Mouse (Mus musculus): ENCODE results near the gene Bves.
"Not testable (repeated sequence)": the region's sequence is repeated elsewhere in the genome, so short reads cannot be mapped to it uniquely, and the experiment has no call there.

The Bves gene

DNA sequence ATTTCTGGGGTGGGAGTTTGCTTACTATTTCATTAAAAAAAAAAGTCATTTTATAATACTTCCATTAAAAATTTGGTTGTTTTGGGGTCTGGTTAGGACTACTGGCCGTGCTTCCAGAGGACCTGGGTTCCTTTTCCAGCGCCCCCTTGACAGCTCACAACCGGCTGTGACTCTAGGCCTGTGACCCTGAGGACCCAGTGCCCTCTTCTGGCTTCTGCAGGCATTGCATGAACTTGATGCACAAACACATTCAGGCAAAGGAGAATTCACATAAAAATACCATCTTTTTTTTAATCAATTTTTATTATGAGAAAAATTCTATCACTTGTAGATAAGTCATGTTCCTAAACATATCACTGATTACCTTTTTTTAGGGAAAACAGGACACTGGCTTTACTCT lies 12.6 kb downstream of the Bves start:
- not testable (repeated sequence) for DNase-seq (ENCODE audit: low spot score in 2 of 2)

DNA sequence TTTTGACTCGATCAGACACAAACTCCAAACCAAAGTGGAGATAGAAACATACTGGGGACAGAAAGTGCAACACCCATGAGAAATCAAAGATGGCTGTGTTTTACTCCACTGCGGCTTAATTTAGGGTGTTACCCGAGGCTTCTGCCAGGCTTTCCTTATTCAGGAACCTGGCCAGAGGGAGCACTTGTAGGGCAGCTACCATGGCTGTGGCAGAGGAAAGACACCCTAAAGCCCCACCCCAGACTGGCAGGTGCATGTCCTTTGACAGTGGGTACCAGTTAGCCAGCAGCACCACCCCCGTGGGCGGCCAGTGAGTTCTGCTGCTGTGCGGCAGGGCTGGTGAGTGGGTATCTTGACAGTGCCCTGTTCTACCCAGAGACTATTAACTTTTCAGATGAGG lies 20.5 kb downstream of the Bves start:
- no peak for DNase-seq (ENCODE audit: low spot score in 2 of 2)

DNA sequence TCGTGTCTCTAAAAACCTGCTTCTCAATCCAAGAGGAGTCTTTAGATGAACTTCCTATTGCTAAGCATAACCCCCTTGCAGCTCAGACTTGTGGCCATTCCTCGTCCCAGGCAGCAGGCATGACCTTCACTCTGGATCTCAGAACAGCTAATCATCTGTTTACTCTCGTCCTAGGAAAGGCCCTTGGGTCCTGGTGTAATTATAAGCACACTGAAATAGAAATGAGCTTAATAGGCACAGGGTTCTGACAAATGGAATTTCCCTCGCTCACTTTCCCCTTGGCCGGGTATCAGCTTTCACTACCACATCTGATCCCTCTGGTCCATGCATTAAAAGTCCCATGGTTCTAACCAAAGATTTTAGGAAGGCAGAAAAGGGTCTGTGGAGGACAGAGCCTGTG lies 27.8 kb downstream of the Bves start:
- no peak for DNase-seq (ENCODE audit: low spot score in 2 of 2)

DNA sequence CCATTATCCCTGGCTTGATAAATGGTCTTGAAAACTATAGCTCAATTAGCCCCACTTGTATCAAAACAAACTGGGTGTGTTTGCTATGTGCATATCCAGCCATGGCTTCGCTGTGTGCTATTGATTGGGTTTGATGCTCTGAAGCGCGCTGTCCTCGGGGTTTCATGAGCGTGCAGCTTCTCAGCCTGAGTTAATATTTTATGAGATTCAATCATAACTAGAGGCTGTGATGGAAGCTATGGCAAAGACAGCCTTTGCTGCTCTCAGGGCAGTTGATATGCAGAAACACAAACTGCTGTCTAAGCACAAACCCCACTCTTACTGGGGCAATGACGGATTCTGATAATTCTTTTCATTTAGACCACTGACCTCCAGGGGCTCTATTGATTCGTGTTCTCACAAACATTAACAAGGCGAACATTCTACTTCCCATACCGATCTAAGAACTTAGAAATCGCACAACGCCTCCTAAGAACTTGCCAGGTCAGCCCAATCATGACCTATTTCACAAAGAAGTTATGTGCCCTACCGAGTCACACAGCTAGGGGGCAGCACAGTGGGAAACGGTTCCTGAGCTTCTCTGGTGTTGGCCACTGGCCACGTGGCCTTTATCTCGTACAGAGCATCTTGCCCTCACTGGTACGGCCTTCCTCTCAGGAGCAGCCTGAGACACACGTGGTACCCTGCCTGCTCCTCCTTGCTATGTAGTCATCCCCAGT lies 31.6 kb downstream of the Bves start:
- no peak for DNase-seq (ENCODE audit: low spot score in 2 of 2)

DNA sequence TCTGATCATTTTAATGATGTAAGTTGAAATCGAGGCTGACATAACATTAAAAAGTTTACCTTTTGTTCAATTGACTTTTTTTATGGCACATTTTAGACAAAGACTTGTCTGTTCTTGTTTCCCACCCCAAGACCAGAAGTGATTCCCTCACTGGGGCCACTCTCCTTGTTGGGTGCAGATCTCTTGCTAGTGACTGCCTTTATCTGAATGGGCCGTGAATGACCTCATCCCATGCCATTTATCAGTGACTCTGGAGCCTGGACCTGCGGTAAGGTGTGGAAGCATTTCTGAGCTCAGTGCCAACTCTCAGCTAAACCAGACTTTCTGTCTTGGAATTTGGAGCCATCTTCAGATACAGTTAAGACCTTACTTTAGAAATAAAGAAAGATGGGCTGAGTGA lies 34.1 kb downstream of the Bves start:
- no peak for DNase-seq (ENCODE audit: low spot score in 2 of 2)

- DNase-seq (ENCODE audit: low spot score in 2 of 2), result no peak
These were observed 35.0 kb downstream of the Bves start for GRCm38 (mm10) chr10:45370545-45370944.

- DNase-seq (ENCODE audit: low spot score in 2 of 2), result peak; percentile 17 to 24
These were observed 37.6 kb downstream of the Bves start for GRCm38 (mm10) chr10:45372994-45373692.

- DNase-seq (ENCODE audit: low spot score in 2 of 2), result no peak
These were observed 42.7 kb downstream of the Bves start for GRCm38 (mm10) chr10:45378269-45378668.

GRCm38 (mm10) chr10:45381937-45382636 lies 46.5 kb downstream of the Bves start:
- DNase-seq (ENCODE audit: low spot score in 2 of 2), result no peak

- no peak for DNase-seq (ENCODE audit: low spot score in 2 of 2)
These were observed 47.0 kb downstream of the Bves start for GRCm38 (mm10) chr10:45382637-45382958.

GRCm38 (mm10) chr10:45398211-45398610 lies 62.6 kb downstream of the Bves start:
- no peak for DNase-seq (ENCODE audit: low spot score in 2 of 2)

- DNase-seq (ENCODE audit: low spot score in 2 of 2), result no peak
These were observed 64.2 kb downstream of the Bves start for GRCm38 (mm10) chr10:45399702-45400243.

DNA sequence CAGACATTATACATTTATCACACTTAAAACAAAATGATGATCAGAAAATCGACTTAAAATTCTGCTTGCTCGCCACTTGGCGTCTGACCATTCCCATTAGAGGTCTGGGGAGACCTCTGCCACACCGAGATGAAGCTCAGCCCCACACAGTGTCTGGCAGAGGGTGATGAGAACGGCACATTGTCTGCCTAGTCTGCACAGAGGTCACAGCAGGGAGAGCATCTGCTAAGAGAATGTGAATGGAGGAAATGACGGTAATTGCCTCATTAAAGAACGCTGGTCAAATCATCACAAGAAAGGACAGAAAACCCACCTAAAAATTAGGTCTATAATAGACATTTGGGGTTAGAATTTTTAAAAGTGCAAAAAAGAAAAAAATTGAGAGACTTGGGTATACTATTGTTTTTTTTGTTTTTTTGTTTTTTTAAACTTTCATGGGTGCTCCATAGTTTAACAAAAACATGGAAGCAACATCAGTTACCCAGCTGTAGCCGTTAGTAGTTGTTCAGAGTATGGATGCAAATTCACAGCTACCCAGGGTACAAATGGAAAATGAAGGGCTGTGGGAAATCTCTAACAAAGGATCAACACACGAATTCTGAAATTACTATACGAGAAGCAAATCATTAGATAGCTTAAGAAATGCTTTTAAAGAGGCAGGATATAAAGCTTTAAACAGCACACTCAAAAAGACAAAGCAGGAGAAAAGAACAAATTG lies 75.2 kb downstream of the Bves start:
- DNase-seq (ENCODE audit: low spot score in 2 of 2), result no peak

GRCm38 (mm10) chr10:45411741-45412140 lies 76.2 kb downstream of the Bves start:
- no peak for DNase-seq (ENCODE audit: low spot score in 2 of 2)

- DNase-seq (ENCODE audit: low spot score in 2 of 2), result no peak
These were observed 76.6 kb downstream of the Bves start for GRCm38 (mm10) chr10:45412144-45412543.

Measured in urinary bladder, adult 18-20 months (tissue).